Mouse (Mus musculus) left cerebral cortex, postnatal 36 days (tissue): ENCODE data around the gene Zbtb40. TPM values are rescaled to one million over a fixed set of nuclear protein-coding genes. Genes with fewer than 3 reads are reported as not detected.
A peak's percentile ranks its signal among the peaks of the same experiment; 100 is the strongest.

ENCODE experiments used
- DNase-seq, 2 experiments: peaks; one replicate each; pipeline ENCODE4 v3.0.0; 2021 to 2022; ENCODE audit warnings: low spot score in 2 of 2, mixed read lengths in 1 of 2
- intact Hi-C: fragments of 180-260 bp; cut with DNase I; formaldehyde crosslinking; loops from one replicate; pipeline ENCODE4 v1.15.1; 2025
- total RNA-seq, 2 experiments: library from RNA; stranded (reverse); gene quantifications; 2 replicates each; pipeline ENCODE4 v1.2.3; 2021

The Zbtb40 gene
- total RNA-seq, 2 experiments from 2014 or later = 7.9 to 18.6 TPM

DNA sequence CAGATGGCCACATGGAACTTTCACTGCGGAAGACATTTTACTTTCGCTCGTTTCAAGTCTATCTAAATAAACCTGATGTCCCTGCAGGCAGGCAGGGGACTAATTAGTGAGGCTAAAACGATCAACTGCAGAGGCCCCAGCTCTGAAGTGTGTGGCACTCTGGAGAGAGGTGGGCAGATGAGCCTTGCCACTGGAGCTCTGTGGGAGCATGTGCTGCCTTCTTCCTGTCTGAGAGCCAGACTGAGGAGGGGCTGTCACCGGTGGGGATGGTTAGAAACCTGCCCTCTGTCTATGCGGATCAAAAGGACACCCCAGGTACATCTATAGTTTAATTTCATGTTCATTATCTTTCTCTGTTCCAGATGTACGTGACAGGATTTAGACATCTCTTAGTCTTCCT lies 51.7 kb downstream of the Zbtb40 start:
- intact Hi-C loops = loop anchor here (5.0 kb wide), 1 partner anchor 50 kb away; the partner anchor contains the start of gene Zbtb40
- DNase-seq = no peak

DNA sequence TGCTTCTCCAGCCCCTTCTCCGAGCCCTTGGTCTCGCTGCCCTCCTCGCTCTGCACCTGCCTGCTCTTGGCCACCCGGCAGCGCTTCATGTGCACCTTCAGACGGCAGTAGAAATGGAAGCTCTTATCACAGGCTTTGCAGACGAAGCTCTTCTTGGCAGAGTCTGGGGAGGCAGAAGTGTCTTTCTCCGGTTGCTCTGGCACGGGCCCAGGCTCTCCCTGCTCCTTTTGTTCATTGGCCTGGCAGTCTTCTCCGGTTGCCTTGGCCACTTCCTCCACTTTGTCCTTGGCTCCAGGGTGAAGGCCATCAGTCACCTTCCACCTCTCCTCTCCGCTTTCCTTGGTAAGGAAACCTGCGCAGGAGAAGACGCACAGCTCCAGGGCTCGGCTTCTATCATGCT lies 53.2 kb downstream of the Zbtb40 start:
- intact Hi-C loops = loop anchor here (5.0 kb wide), 1 partner anchor 52 kb away; the partner anchor contains the start of gene Zbtb40
- no peak for DNase-seq

- intact Hi-C loops = loop anchor here (2.0 to 10.0 kb wide), 2 partner anchors 87 to 307 kb away; no protein-coding TSS in a partner anchor
- DNase-seq = no peak
These were observed 66.5 kb downstream of the Zbtb40 start for GRCm38 (mm10) chr4:136981993-136982695.

GRCm38 (mm10) chr4:136981347-136981746 lies 67.3 kb downstream of the Zbtb40 start:
- intact Hi-C loops = loop anchor here (2.0 to 10.0 kb wide), 2 partner anchors 87 to 307 kb away; no protein-coding TSS in a partner anchor
- peak; percentile 35 to 49 for DNase-seq

DNA sequence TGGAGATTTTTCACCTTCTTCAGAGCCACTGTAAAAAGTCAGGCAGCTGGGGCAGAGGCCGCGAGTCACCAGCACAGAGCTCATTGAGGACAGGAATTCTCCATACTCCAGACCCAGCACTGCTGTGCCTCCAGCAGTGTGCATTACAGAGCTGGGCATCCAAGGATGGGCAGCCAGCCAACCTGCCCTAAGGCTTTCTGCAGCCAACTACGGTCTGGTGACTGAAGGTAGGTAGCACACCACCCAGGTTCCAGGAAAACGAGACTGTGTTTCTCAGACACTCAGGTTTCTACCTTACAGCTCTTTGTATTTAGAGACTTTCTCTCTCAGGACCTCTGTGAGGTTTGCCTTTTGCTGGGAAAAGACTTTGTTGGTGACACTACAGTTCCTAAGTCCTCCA lies 67.7 kb downstream of the Zbtb40 start:
- intact Hi-C loops = loop anchor here (2.0 to 10.0 kb wide), 2 partner anchors 86 to 306 kb away; no protein-coding TSS in a partner anchor

DNA sequence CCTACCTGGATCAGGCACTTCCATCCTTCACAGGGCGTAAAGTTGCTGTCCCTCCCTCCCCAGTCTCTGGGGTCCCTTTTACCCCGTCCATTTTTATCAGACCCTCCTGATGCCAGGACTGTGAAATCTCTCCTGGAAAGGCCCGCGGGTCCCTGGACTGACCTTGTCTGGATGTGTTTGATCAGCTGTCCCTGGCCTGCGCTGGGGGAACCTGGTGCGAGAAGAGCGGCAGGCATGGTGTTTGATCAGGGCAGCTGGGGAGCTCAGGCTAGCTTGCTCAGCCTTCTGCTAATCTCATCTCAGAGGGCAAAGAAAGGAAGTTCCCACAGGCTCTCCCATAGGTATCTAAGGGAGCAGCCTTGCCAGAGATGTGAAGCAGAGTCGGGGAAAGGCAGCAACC lies 71.4 kb downstream of the Zbtb40 start:
- intact Hi-C loops = no loop called here
- no peak for DNase-seq

More for the DNA sequence above, 67.7 kb downstream of the Zbtb40 start:
- DNase-seq = no peak

DNA sequence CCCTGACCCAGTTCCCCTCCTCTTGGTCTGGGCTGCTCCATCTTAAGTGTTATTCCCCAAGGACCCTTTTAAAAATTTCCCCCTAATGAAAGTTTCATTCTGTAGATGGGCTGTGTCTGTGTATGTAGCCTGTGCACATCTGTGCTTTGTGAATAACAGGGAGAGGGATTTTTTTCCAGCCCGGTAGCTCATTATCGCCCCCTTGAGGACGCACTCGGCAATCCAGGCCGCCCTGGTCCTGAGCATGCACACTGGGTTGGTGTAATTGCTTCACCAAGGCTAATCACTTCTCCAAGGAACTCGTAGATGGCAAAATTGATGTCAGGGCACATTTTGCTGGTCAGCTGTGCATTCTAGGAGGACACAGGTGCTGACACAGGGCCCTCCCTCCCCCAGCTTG lies 77.7 kb downstream of the Zbtb40 start:
- peak; percentile 25 to 35 for DNase-seq
- intact Hi-C loops = no loop called here

DNA sequence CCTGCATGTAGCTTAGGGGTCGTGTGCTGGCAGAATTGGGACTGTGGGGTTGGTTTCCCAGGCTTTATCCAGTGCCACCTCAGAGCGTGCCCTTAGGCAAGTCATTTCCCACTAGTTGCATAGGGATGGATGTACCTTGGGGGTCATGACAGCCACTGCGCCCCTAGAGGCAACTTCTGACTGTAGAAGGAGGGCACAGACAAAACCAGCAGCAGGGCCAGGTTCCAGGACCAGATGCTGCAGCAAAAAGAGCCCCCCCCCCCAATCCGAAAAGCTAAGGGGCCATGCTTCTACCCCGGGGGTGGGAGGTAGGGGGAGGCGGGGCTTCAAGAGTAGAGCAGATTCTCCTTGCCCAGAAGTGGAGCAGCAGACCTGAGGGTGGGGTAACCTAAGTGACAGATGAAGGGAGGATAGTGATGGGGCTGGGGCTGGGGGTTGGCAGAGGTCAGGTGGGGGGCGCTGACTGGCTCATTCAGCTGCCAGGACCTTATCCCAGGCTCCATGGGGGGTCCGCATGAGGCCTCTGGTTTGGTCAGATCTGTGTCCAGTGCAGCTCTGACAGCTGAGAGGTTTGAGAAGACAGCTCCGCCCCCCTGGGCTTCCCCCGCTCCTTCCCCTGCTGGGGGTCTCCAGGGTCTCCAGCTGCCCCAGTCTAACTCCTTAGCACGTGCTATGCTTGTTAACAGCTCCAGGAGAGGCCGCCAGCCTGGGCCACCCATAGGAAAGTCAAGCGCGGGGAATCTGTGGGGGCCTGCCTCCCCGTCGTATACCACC lies 78.9 kb downstream of the Zbtb40 start:
- intact Hi-C loops = no loop called here
- DNase-seq = no peak

DNA sequence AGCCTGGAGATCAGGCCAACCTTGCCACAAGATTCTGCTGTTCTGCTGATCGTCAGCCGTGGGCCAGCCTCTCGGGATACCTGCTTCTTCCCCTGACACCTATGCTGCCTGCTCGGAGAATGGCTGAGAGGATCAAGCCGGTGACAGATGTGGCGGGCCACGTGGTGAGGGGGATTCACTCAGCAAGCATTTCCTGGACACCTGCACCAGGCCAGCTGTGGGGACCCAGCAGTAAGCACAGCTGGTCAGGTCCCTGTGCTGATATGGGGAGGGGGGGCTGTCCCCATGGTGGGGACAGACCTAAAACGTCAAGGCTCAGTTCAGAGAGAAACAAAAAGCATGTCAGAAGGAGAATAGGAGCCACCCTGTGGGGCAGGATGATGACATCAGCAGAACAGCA lies 79.5 kb downstream of the Zbtb40 start:
- DNase-seq = no peak
- intact Hi-C loops = no loop called here

- DNase-seq = no peak
- intact Hi-C loops = no loop called here
These were observed 81.1 kb downstream of the Zbtb40 start for GRCm38 (mm10) chr4:136967511-136967910.

DNA sequence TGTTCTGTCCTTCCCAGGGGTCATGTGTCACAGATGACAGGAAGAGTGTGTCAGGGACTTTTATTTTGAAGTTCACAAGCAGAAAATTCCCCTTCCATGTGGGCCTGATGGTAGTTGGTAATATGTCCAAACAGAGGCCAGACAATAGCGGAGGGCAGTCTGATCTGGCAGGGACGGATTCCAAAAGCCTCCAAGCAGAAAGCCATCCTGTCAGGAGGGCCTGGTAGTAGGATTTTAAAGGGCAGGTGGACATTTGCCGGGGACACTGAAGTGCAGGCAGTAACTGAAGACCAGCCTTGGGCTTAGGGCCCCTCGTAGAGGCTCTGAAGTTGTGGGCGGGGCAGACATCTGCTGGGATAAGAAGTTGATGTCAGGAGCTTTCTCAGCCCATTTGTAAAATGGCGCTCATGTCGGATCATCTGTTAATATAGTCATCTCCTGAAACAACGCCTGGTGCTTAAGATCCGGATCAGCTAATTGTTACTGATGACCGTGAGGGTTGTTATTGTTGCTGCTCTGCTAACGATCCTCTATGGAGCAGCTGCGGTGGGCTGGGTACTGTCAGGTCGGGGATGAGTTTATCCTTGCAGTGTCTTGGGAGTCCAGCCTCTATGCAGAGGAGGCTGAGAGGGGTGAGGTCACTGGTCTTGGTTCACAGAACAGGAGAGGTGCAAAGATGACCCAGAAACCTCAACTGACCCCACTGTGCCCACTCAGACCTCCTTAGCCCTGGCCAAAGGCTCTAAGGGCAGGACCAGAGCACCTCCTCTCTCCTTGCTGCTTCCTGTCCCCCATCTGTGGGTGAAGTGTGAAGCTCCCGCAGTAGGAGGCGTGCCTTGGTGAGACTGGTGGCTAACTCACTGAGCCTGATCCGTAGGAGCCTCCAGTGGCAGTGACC lies 81.9 kb downstream of the Zbtb40 start:
- intact Hi-C loops = no loop called here

DNA sequence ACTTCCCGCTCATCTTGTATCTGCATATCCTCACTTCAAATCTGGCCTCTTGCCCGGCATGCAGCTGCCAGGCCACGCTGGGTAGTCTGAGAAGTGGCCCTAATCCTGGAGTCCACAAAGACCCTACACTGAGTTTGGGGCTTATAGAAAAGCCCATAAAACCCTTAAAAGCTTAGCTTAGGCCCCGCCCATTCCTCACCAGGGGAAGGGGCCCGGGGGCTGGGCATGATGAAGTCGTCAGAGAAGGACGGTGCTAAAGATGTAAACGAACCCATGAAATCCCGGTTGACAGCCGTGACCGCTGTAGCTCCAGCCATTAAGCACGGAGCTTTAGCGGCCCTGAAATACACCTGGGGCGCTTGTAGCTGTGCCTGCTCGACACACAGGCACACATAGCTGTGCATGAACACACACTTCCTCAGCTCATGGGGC lies 83.6 kb downstream of the Zbtb40 start:
- DNase-seq = no peak
- intact Hi-C loops = no loop called here

More for the DNA sequence above, 81.9 kb downstream of the Zbtb40 start:
- no peak for DNase-seq

GRCm38 (mm10) chr4:136962447-136962846 lies 86.2 kb downstream of the Zbtb40 start:
- intact Hi-C loops = no loop called here
- no peak for DNase-seq

DNA sequence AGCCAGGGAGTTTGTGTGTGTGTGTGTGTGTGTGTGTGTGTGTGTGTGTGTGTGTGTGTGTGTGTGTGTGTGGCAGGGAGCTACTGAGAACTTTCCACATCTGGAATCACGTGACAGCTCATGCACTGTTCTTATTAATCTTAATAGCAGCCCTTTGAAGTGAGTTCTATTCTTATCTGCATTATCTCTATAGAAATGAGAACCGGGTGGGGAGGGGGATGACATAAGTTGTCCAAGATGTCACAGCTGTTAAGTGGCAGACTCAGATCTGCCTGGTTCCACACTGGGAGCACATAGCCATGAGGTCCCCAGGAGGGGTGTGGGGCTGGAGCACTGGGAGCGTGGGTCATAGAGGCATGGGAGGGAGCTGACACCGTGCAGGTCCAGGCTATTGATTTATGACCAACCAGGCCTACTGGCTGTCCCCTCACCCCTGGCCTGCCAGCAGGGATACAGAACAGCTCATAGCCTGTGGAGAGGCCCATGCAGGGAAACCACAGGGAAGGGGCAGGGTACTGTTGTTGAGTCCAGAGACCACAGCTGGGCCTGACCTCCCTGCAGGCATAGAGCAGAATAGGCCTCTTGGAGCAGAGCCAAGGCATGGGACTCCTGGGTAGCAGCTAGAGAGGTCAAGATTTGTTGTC lies 86.8 kb downstream of the Zbtb40 start:
- intact Hi-C loops = no loop called here
- DNase-seq = no peak

- DNase-seq = no peak
- intact Hi-C loops = no loop called here
These were observed 88.0 kb downstream of the Zbtb40 start for GRCm38 (mm10) chr4:136960581-136960980.

GRCm38 (mm10) chr4:136960068-136960467 lies 88.5 kb downstream of the Zbtb40 start:
- DNase-seq = no peak
- intact Hi-C loops = no loop called here

- intact Hi-C loops = no loop called here
- peak; percentile 24 to 35 for DNase-seq
These were observed 91.7 kb downstream of the Zbtb40 start, which contains the start of gene Epha8 for GRCm38 (mm10) chr4:136956751-136957446. TSS of gene Epha8 (minus strand) at chr4:136956816.

DNA sequence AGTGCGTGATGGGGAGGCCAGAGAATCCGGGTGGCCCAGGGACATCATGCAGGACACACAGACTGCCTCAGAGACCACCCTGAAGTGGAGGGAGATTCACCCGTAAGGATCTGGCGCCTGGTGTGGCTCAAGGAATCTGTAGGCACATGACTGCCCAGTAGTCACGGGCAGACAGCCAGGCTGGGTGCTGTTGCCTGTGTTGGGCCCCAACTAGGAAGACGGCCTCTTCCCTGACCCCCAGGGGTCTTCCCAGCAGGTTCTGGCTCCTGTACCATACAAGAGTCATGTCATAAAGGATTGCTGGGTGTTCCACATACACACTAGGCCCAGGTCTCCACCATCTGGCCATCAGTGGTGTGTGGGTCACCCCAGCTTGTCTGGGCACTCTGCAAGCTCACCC lies 94.0 kb downstream of the Zbtb40 start:
- intact Hi-C loops = no loop called here

More for the DNA sequence above, 94.0 kb downstream of the Zbtb40 start:
- no peak for DNase-seq
